In the genomic region with DNA sequence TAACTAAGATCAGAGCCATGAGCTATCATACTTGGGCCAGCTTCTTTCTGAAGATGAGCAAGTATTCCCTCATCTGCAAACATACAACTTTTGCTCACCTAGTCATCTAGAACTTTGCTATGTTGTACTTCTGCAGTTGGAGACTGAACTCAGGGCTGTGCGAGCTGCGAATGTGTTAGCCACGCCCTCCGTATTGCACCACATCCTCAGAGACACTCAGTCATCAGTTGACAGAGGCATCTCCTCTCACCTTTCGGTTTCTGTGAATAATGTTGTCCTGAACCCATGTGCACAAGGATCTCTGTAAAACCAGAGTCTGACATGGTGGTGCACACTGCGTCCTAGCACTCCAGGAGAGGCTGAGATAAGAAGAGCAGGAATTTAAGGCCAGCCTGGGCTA, we compare ENCODE assay signal across 31 mouse cellular contexts. TPM values are rescaled to one million over a fixed set of nuclear protein-coding genes. Genes with fewer than 3 reads are reported as not detected.
DNase-seq lines count a peak whose midpoint lies in the region; ATAC-seq and TF ChIP-seq lines count a peak whose summit lies in the region.
"Had no signal": no experiment of that assay in that cellular context is flagged by ENCODE, and none has a peak within 500 bp of the region (broad histone marks: within the 10 kb centered on the region; RNA-seq: fewer than 3 reads in every experiment).

No protein-coding gene starts in this region.

- no peaks in the 10 kb centered on the region for H3K27me3 ChIP-seq in liver, adult 2 months (ENCODE audit: control insufficient read depth, insufficient read depth, low read length)
- H3K27me3 ChIP-seq in liver, embryonic 11.5 days (replicated peaks; ENCODE audit: control insufficient read depth, insufficient read depth, low read length), result no peaks in the 10 kb centered on the region
- 0 out of 2 replicates have a peak, but pooled peaks cover 6% of the 10 kb centered on the region for H3K27me3 ChIP-seq in forebrain, embryonic 13.5 days

- 61% methylated on average over 6 of the region's 6 CpGs for WGBS in liver, adult 2 months
- 56% methylated on average over 6 of the region's 6 CpGs for WGBS in liver, embryonic 11.5 days
- 88% methylated on average over 6 of the region's 6 CpGs for WGBS in forebrain, embryonic 13.5 days

- no peaks in the 10 kb centered on the region for H3K79me2 ChIP-seq in liver, adult 2 months (ENCODE audit: control insufficient read depth, insufficient read depth, low read length)

- no peak overlapping the region for H3K4me3 ChIP-seq in liver, adult 2 months (ENCODE audit: insufficient read depth, low read depth, low read length)
- no peak overlapping the region for H3K4me3 ChIP-seq in liver, embryonic 11.5 days (ENCODE audit: low read depth, low read length)
- no peak overlapping the region for H3K4me3 ChIP-seq in forebrain, embryonic 13.5 days
- H3K4me3 ChIP-seq: erythroblast, embryonic 14.5 days; heart, embryonic 10.5 days; heart, embryonic 15.5 days; limb, embryonic 13.5 days; megakaryocyte, embryonic 14.5 days; midbrain, embryonic 12.5 days; neural tube, embryonic 15.5 days had no signal

- H3K36me3 ChIP-seq in liver, adult 2 months (ENCODE audit: control insufficient read depth, insufficient read depth, low read length), result no peaks in the 10 kb centered on the region
- no peaks in the 10 kb centered on the region for H3K36me3 ChIP-seq in liver, embryonic 11.5 days (ENCODE audit: control insufficient read depth, insufficient read depth, low read length)
- no peaks in the 10 kb centered on the region for H3K36me3 ChIP-seq in forebrain, embryonic 13.5 days (ENCODE audit: poor library complexity, severe bottlenecking)
- H3K36me3 ChIP-seq: G1E; heart, embryonic 10.5 days; heart, embryonic 15.5 days; limb, embryonic 13.5 days; midbrain, embryonic 12.5 days had no signal

- no peak overlapping the region for H3K4me2 ChIP-seq in liver, embryonic 11.5 days
- no peak overlapping the region for H3K4me2 ChIP-seq in forebrain, embryonic 13.5 days
- H3K4me2 ChIP-seq: heart, embryonic 15.5 days; limb, embryonic 13.5 days; lung, embryonic 14.5 days; midbrain, embryonic 12.5 days; neural tube, embryonic 15.5 days had no signal

- peak; percentile 14 for DNase-seq in liver, adult 2 months (ENCODE audit: extremely low read depth, low read depth, low spot score)
- DNase-seq in liver, embryonic 11.5 days (ENCODE audit: low spot score), result no peak
- no peak for DNase-seq in heart, adult 8-10 months (ENCODE audit: low spot score)
- DNase-seq in lung, postnatal 14 days, result no peak
- DNase-seq in urinary bladder, adult 18-20 months (ENCODE audit: low spot score in 2 of 2), result no peak
- DNase-seq: adrenal gland, postnatal 14 days; cerebellum, adult 11 months; cerebellum, adult 9-10 months; forebrain, postnatal 0 days; kidney, postnatal 14 days; layer of hippocampus, adult 9-11 months; lung, embryonic 14.5 days; retina, postnatal 1 day; right cerebral cortex, postnatal 14 days; spleen, adult 18-20 months; thymus, postnatal 14 days had no signal

- no peak for ATAC-seq in liver, embryonic 11.5 days (replicated peaks; ENCODE audit: low FRiP score)
- ATAC-seq in activated CD4-positive, CD25-positive, alpha-beta regulatory T cell, adult 4 months, result peak; percentile 65
- peak; percentile 70 for ATAC-seq in megakaryocyte, adult 5-6 weeks (ENCODE audit: poor library complexity, severe bottlenecking)
- ATAC-seq in forebrain, embryonic 13.5 days, result no peak
- ATAC-seq: forebrain, postnatal 0 days; hindbrain, embryonic 16.5 days; intestine, embryonic 16.5 days had no signal

- TF ChIP-seq CTCF in liver, adult 2 months (IDR thresholded peaks at IDR 0.05; ENCODE audit: low read depth, low read length), result no peak

- H3K9ac ChIP-seq in liver, adult 2 months (ENCODE audit: low read depth, low read length), result no peak overlapping the region
- H3K9ac ChIP-seq in liver, embryonic 11.5 days (ENCODE audit: low read depth, low read length), result no peak overlapping the region
- no peak overlapping the region for H3K9ac ChIP-seq in forebrain, embryonic 13.5 days
- H3K9ac ChIP-seq: forebrain, postnatal 0 days; heart, embryonic 15.5 days; limb, embryonic 13.5 days; liver, embryonic 14.5 days; lung, embryonic 14.5 days; midbrain, embryonic 12.5 days; neural tube, embryonic 15.5 days had no signal

- H3K9me3 ChIP-seq in liver, embryonic 11.5 days (ENCODE audit: control insufficient read depth, low read length), result no peaks in the 10 kb centered on the region
- H3K9me3 ChIP-seq in forebrain, embryonic 13.5 days (replicated peaks), result no peaks in the 10 kb centered on the region
- H3K9me3 ChIP-seq: G1E; heart, embryonic 10.5 days; heart, embryonic 15.5 days; limb, embryonic 13.5 days; midbrain, embryonic 12.5 days; neural tube, embryonic 15.5 days had no signal

- no peak for TF ChIP-seq POLR2A in liver, adult 2 months (IDR thresholded peaks at IDR 0.05; ENCODE audit: extremely low read depth, insufficient read depth, low read length)

- peaks cover 2% of the 10 kb centered on the region; the same call in 1 of the 2 replicates for H3K4me1 ChIP-seq in liver, adult 2 months (ENCODE audit: control insufficient read depth, insufficient read depth, low read length)
- H3K4me1 ChIP-seq in liver, embryonic 11.5 days (replicated peaks; ENCODE audit: control insufficient read depth, insufficient read depth, low read length), result no peaks in the 10 kb centered on the region
- H3K4me1 ChIP-seq in forebrain, embryonic 13.5 days, result 0 out of 2 replicates have a peak, but pooled peaks cover 5% of the 10 kb centered on the region
- H3K4me1 ChIP-seq: limb, embryonic 13.5 days had no signal

- H3K27ac ChIP-seq in liver, adult 2 months (replicated peaks; ENCODE audit: insufficient read depth, low read depth, low read length), result no peak overlapping the region
- no peak overlapping the region for H3K27ac ChIP-seq in liver, embryonic 11.5 days (ENCODE audit: low read depth, low read length)
- H3K27ac ChIP-seq in forebrain, embryonic 13.5 days, result no peak overlapping the region
- H3K27ac ChIP-seq: heart, embryonic 10.5 days; heart, embryonic 15.5 days; limb, embryonic 13.5 days; liver, embryonic 14.5 days; midbrain, embryonic 12.5 days; neural tube, embryonic 15.5 days had no signal

RNA-seq across cellular contexts. Expression of a gene that starts 16.1 kb away (rescaled TPM):
- total RNA-seq in liver, adult 2 months (2014; rRNA removed), result not detected in 2 replicates
- polyA plus RNA-seq in liver, adult 2 months (2012; rRNA removed), result 0.22 and 0.27 TPM in 2 replicates
- 0.83 and 0.93 TPM in 2 replicates for polyA plus RNA-seq in liver, embryonic 11.5 days (2014; fragmentation: Nextera tagmentation; extraction: Ambion mirVana)
- polyA plus RNA-seq in activated CD4-positive, CD25-positive, alpha-beta regulatory T cell, adult 4 months (2017; shearing (Covaris generic)), result under 1 TPM; 0.59 to 0.66 TPM
- total RNA-seq in megakaryocyte, adult 5-6 weeks (2015), result 0.42 TPM in 1 of 2 replicates, not detected in the other
- not detected in 2 replicates for total RNA-seq in megakaryocyte, adult 5-6 weeks (2017)
- total RNA-seq in heart, adult 8-10 months (2022), result under 1 TPM in 1 of 4 experiments, not detected in 3; 0.46 TPM
- polyA plus RNA-seq in forebrain, embryonic 13.5 days (2015; fragmentation: Nextera tagmentation; extraction: Ambion mirVana), result 0.59 and 1.1 TPM in 2 replicates
- total RNA-seq: gastrocnemius, adult 8-10 months had no signal

RNA-seq across cellular contexts. Expression of a gene that starts 17.8 kb away (rescaled TPM):
- 1.4 and 2.6 TPM in 2 replicates for total RNA-seq in liver, adult 2 months (2014; rRNA removed)
- 4.9 and 7.1 TPM in 2 replicates for polyA plus RNA-seq in liver, adult 2 months (2012; rRNA removed)
- 0.35 and 0.40 TPM in 2 replicates for polyA plus RNA-seq in liver, embryonic 11.5 days (2014; fragmentation: Nextera tagmentation; extraction: Ambion mirVana)
- polyA plus RNA-seq in activated CD4-positive, CD25-positive, alpha-beta regulatory T cell, adult 4 months (2017; shearing (Covaris generic)), result not detected
- total RNA-seq in megakaryocyte, adult 5-6 weeks (2015), result 0.29 TPM in 1 of 2 replicates, not detected in the other
- 0.22 TPM in 1 of 2 replicates, not detected in the other for total RNA-seq in megakaryocyte, adult 5-6 weeks (2017)
- 1 to 10 TPM; 2.4 to 3.7 (median 3.1) TPM for total RNA-seq in heart, adult 8-10 months (2022)
- polyA plus RNA-seq in forebrain, embryonic 13.5 days (2015; fragmentation: Nextera tagmentation; extraction: Ambion mirVana), result 10.1 and 10.6 TPM in 2 replicates
- total RNA-seq: G1E had no signal
- polyA plus RNA-seq: erythroblast, embryonic 14.5 days had no signal

RNA-seq across cellular contexts. Expression of a gene that starts 27.1 kb away (rescaled TPM):
- 0.07 TPM in 1 of 2 replicates, not detected in the other for total RNA-seq in liver, adult 2 months (2014; rRNA removed)
- polyA plus RNA-seq in liver, adult 2 months (2012; rRNA removed), result not detected in 2 replicates
- 0.25 and 0.52 TPM in 2 replicates for polyA plus RNA-seq in liver, embryonic 11.5 days (2014; fragmentation: Nextera tagmentation; extraction: Ambion mirVana)
- not detected for polyA plus RNA-seq in activated CD4-positive, CD25-positive, alpha-beta regulatory T cell, adult 4 months (2017; shearing (Covaris generic))
- not detected in 2 replicates for total RNA-seq in megakaryocyte, adult 5-6 weeks (2015)
- total RNA-seq in megakaryocyte, adult 5-6 weeks (2017), result not detected in 2 replicates
- 10 to 100 TPM; 33.5 to 37.9 (median 36.4) TPM for total RNA-seq in heart, adult 8-10 months (2022)
- polyA plus RNA-seq in forebrain, embryonic 13.5 days (2015; fragmentation: Nextera tagmentation; extraction: Ambion mirVana), result 11.6 and 12.6 TPM in 2 replicates
- polyA plus RNA-seq: erythroblast, embryonic 14.5 days; G1E had no signal

Comparison
In these comparisons a context has a peak if more than half of its experiments do, and no peak if none do; other contexts are left out.
1. ATAC-seq: peak in activated CD4-positive, CD25-positive, alpha-beta regulatory T cell, adult 4 months (single experiment) and megakaryocyte, adult 5-6 weeks (single experiment); none in liver, embryonic 11.5 days (single experiment) and forebrain, embryonic 13.5 days (single experiment).